Mouse (Mus musculus) neural tube, embryonic 12.5 days (tissue): Measurements from ENCODE around the gene Gpr137. TPM values are rescaled to one million over a fixed set of nuclear protein-coding genes. Genes with fewer than 3 reads are reported as not detected.

ENCODE experiments used
- ATAC-seq: fragments of 200-750 bp; cut with Nextera tagmentation; 2 replicates; pipeline ENCODE4 v1.8.0; 2017; ENCODE audit warnings: low read depth, mild to moderate bottlenecking, moderate TSS enrichment, moderate library complexity; ENCODE audit not compliant: low FRiP score
- H3K27ac ChIP-seq: fragments of 300-500 bp; sonication (generic); 2 replicates; pipeline ENCODE4 v1.5.1; 2016
- H3K27me3 ChIP-seq: fragments of 300-500 bp; sonication (generic); replicated peaks from 2 replicates; pipeline ENCODE4 v1.6.1; 2016; ENCODE audit warnings: mild to moderate bottlenecking
- H3K36me3 ChIP-seq: fragments of 300-500 bp; sonication (generic); 2 replicates; pipeline ENCODE4 v1.6.1; 2016; ENCODE audit warnings: mild to moderate bottlenecking
- H3K4me1 ChIP-seq: fragments of 300-500 bp; sonication (generic); 2 replicates; pipeline ENCODE4 v1.6.1; 2016
- H3K4me2 ChIP-seq: fragments of 300-500 bp; sonication (generic); replicated peaks from 2 replicates; pipeline ENCODE4 v1.6.1; 2016; ENCODE audit warnings: mild to moderate bottlenecking
- H3K4me3 ChIP-seq: fragments of 300-500 bp; sonication (generic); 2 replicates; pipeline ENCODE4 v1.5.1; 2016
- H3K9ac ChIP-seq: fragments of 300-500 bp; sonication (generic); 2 replicates; pipeline ENCODE4 v1.6.1; 2016; ENCODE audit warnings: mild to moderate bottlenecking
- H3K9me3 ChIP-seq: fragments of 300-500 bp; sonication (generic); 2 replicates; pipeline ENCODE4 v1.6.1; 2016; ENCODE audit warnings: mild to moderate bottlenecking
- WGBS: fragments of 180-500 bp; shearing (Covaris S2); methylation state at CpG from one replicate; pipeline ENCODE4 v1.1.7; 2016; 5-methylcytosine and 5-hydroxymethylcytosine counted together
- polyA plus RNA-seq: library from polyadenylated mRNA; unstranded; fragments of >200 nt; fragmentation: Nextera tagmentation; extraction: Ambion mirVana; gene quantifications from 2 replicates; pipeline ENCODE4 v1.2.1, GENCODE M21; 2016

Gpr137 gene
- polyA plus RNA-seq, 1 experiment from 2014 or later, result 43.9 TPM

GRCm38 (mm10) chr19:6979486-6980380 is 37.5 kb upstream of the Gpr137 start:
- H3K27me3 ChIP-seq, result no peaks in the 10 kb centered on the region
- H3K4me3 ChIP-seq, result peak overlapping the region; percentile 69
- H3K36me3 ChIP-seq, result peaks cover 37% of the 10 kb centered on the region
- WGBS, result under 1% methylated on average over 59 of the region's 59 CpGs
- peak overlapping the region; percentile 77 for H3K4me2 ChIP-seq
- H3K9ac ChIP-seq, result peak overlapping the region; percentile 81
- peaks cover 47% of the 10 kb centered on the region for H3K4me1 ChIP-seq
- ATAC-seq, result peak; percentile 83
- H3K9me3 ChIP-seq, result no peaks in the 10 kb centered on the region
- peak overlapping the region; percentile 75 for H3K27ac ChIP-seq

GRCm38 (mm10) chr19:6979001-6979479 is 36.8 kb upstream of the Gpr137 start:
- Histone ChIP-seq H3K27me3 (no peaks in the 10 kb centered on the region), H3K27ac (peak overlapping the region; percentile 75; the same call in 1 of the 2 replicates), H3K9me3 (no peaks in the 10 kb centered on the region), H3K4me3 (peak overlapping the region; percentile 69), H3K36me3 (peaks cover 35% of the 10 kb centered on the region), H3K4me1 (peaks cover 49% of the 10 kb centered on the region), H3K4me2 (peak overlapping the region; percentile 77), H3K9ac (peak overlapping the region; percentile 81)
- no peak for ATAC-seq
- 14% methylated on average over 11 of the region's 11 CpGs for whole genome bisulfite sequencing

- Histone ChIP-seq H3K4me3 (peak overlapping the region; percentile 69), H3K4me2 (peak overlapping the region; percentile 77), H3K27me3 (no peaks in the 10 kb centered on the region), H3K27ac (0 out of 2 replicates have a peak overlapping the region, but pooled peaks have one; percentile 75), H3K4me1 (peaks cover 53% of the 10 kb centered on the region), H3K9me3 (no peaks in the 10 kb centered on the region), H3K36me3 (peaks cover 31% of the 10 kb centered on the region), H3K9ac (peak overlapping the region; percentile 81)
- ATAC-seq, result no peak
- 57% methylated on average over 3 of the region's 3 CpGs for WGBS
Measured at GRCm38 (mm10) chr19:6978639-6978974, 36.3 kb upstream of the Gpr137 start.

- Histone ChIP-seq H3K9ac (peak overlapping the region; percentile 40; the same call in 1 of the 2 replicates), H3K27me3 (no peaks in the 10 kb centered on the region), H3K9me3 (no peaks in the 10 kb centered on the region), H3K4me1 (peaks cover 57% of the 10 kb centered on the region), H3K4me3 (peak overlapping the region; percentile 5; the same call in 1 of the 2 replicates), H3K27ac (no peak overlapping the region), H3K36me3 (peaks cover 27% of the 10 kb centered on the region), H3K4me2 (peak overlapping the region; percentile 77)
- 83% methylated on average over 13 of the region's 13 CpGs for WGBS
- no peak for ATAC-seq
Measured at GRCm38 (mm10) chr19:6977759-6978638, 35.7 kb upstream of the Gpr137 start.

- Histone ChIP-seq H3K36me3 (peaks cover 19% of the 10 kb centered on the region), H3K9ac (peak within 1 kb of the TSS; percentile 89), H3K4me3 (peak within 1 kb of the TSS; percentile 67), H3K9me3 (no peaks in the 10 kb centered on the region), H3K4me2 (peak within 1 kb of the TSS; percentile 76), H3K4me1 (peaks cover 56% of the 10 kb centered on the region), H3K27me3 (no peaks in the 10 kb centered on the region), H3K27ac (peak within 1 kb of the TSS; percentile 81)
- ATAC-seq, result peak; percentile 19; the same call in 1 of the 2 replicates
- under 1% methylated on average over 16 of the region's 16 CpGs for WGBS
Measured at GRCm38 (mm10) chr19:6975537-6976521, 33.5 kb upstream of the Gpr137 start, which contains the start of gene Plcb3. Gene Plcb3, minus strand, starts transcription at chr19:6976470.

GRCm38 (mm10) chr19:6974211-6975205 is 32.2 kb upstream of the Gpr137 start, which contains the start of gene Ppp1r14b:
Gene Ppp1r14b, plus strand, starts transcription at chr19:6974968.
- Histone ChIP-seq H3K9ac (peak within 1 kb of the TSS; percentile 89), H3K9me3 (no peaks in the 10 kb centered on the region), H3K4me1 (peaks cover 62% of the 10 kb centered on the region), H3K36me3 (peaks cover 19% of the 10 kb centered on the region), H3K27me3 (peaks cover 3% of the 10 kb centered on the region; the same call in 1 of the 2 replicates), H3K27ac (peak within 1 kb of the TSS; percentile 84), H3K4me2 (peak within 1 kb of the TSS; percentile 76), H3K4me3 (peak within 1 kb of the TSS; percentile 67)
- peak; percentile 61 for ATAC-seq
- WGBS, result under 1% methylated on average over 70 of the region's 84 CpGs

- peaks cover 19% of the 10 kb centered on the region for H3K36me3 ChIP-seq
- H3K4me3 ChIP-seq, result peak overlapping the region; percentile 67
- no peak overlapping the region for H3K27ac ChIP-seq
- peaks cover 9% of the 10 kb centered on the region for H3K27me3 ChIP-seq
- WGBS, result 30% methylated on average over 12 of the region's 12 CpGs
- ATAC-seq, result no peak
- peaks cover 60% of the 10 kb centered on the region for H3K4me1 ChIP-seq
- H3K9ac ChIP-seq, result peak overlapping the region; percentile 89
- H3K4me2 ChIP-seq, result peak overlapping the region; percentile 76
- H3K9me3 ChIP-seq, result no peaks in the 10 kb centered on the region
Measured at GRCm38 (mm10) chr19:6973581-6974190, 31.4 kb upstream of the Gpr137 start.

GRCm38 (mm10) chr19:6972247-6972917 is 30.1 kb upstream of the Gpr137 start:
- WGBS, result 86% methylated on average over 13 of the region's 13 CpGs
- ATAC-seq, result no peak
- Histone ChIP-seq H3K36me3 (peaks cover 6% of the 10 kb centered on the region), H3K4me2 (no peak overlapping the region), H3K9ac (no peak overlapping the region), H3K4me1 (peaks cover 54% of the 10 kb centered on the region), H3K9me3 (no peaks in the 10 kb centered on the region), H3K4me3 (no peak overlapping the region), H3K27ac (no peak overlapping the region), H3K27me3 (peaks cover 15% of the 10 kb centered on the region)

GRCm38 (mm10) chr19:6971644-6972043 is 29.4 kb upstream of the Gpr137 start:
- 22% methylated on average over 6 of the region's 6 CpGs for WGBS
- H3K36me3 ChIP-seq, result 0 out of 2 replicates have a peak, but pooled peaks cover under 1% of the 10 kb centered on the region
- H3K9ac ChIP-seq, result 0 out of 2 replicates have a peak overlapping the region, but pooled peaks have one; percentile 21
- no peaks in the 10 kb centered on the region for H3K9me3 ChIP-seq
- peaks cover 15% of the 10 kb centered on the region for H3K27me3 ChIP-seq
- peaks cover 48% of the 10 kb centered on the region for H3K4me1 ChIP-seq
- ATAC-seq, result no peak
- H3K27ac ChIP-seq, result no peak overlapping the region
- H3K4me3 ChIP-seq, result no peak overlapping the region
- H3K4me2 ChIP-seq, result 0 out of 2 replicates have a peak overlapping the region, but pooled peaks have one; percentile 7
